Mouse (Mus musculus) ES-Bruce4 (cell line): ENCODE measurements at regions not wholly inside any gene's neighbourhood (a gene's known extent, or its start where the extent isn't known, plus 50 kb on each side); places are given as distances from the start of the nearest gene placed in this dataset.

Source experiments
- CTCF ChIP-seq: IDR thresholded peaks from one replicate; pipeline ENCODE4 v1.8.1; 2011; ENCODE audit warnings: low read depth, low read length
- EP300 ChIP-seq: IDR thresholded peaks from 2 replicates; pipeline ENCODE4 v1.6.1; 2011; ENCODE audit warnings: low read depth, low read length; ENCODE audit not compliant: insufficient read depth
- POLR2A ChIP-seq: IDR thresholded peaks from one replicate; pipeline ENCODE4 v1.8.1; 2011; ENCODE audit warnings: low read length; ENCODE audit not compliant: insufficient read depth

GRCm38 (mm10) chr12:109836521-109836920, 236.4 kb upstream of the Rtl1 start:
- TF ChIP-seq CTCF (no peak), EP300 (no peak), POLR2A (no peak)
